Mouse (Mus musculus): ENCODE measurements around the gene Casq1. TPM values are rescaled to one million over a fixed set of nuclear protein-coding genes. Genes with fewer than 3 reads are reported as not detected.

The Casq1 gene
- polyA plus RNA-seq, 1 experiment from 2014 or later, result 7.5 TPM

GRCm38 (mm10) chr1:172240945-172241708, 21.5 kb upstream of the Casq1 start:
- H3K9ac ChIP-seq (ENCODE audit: low read depth, low read length), result no peak overlapping the region
- H3K27me3 ChIP-seq (ENCODE audit: control insufficient read depth, insufficient read depth, low read depth, low read length), result peaks cover 18% of the 10 kb centered on the region
- ATAC-seq (ENCODE audit: low read depth), result no peak
- no peak overlapping the region for H3K27ac ChIP-seq (ENCODE audit: low read length)
- WGBS (ENCODE audit: insufficient replicate concordance), result 30% methylated on average over 6 of the region's 6 CpGs
- no peak overlapping the region for H3K4me2 ChIP-seq (ENCODE audit: low read depth, low read length)
- H3K4me3 ChIP-seq (ENCODE audit: low read depth, low read length), result no peak overlapping the region
- no peaks in the 10 kb centered on the region for H3K9me3 ChIP-seq (replicated peaks; ENCODE audit: control insufficient read depth, low read length)
- H3K4me1 ChIP-seq (ENCODE audit: control insufficient read depth, low read depth, low read length), result no peaks in the 10 kb centered on the region
- H3K36me3 ChIP-seq (ENCODE audit: control insufficient read depth, insufficient read depth), result no peaks in the 10 kb centered on the region

- Histone ChIP-seq H3K4me2 (ENCODE audit: low read depth, low read length) (no peak overlapping the region), H3K4me1 (ENCODE audit: control insufficient read depth, low read depth, low read length) (no peaks in the 10 kb centered on the region), H3K9ac (ENCODE audit: low read depth, low read length) (no peak overlapping the region), H3K36me3 (ENCODE audit: control insufficient read depth, insufficient read depth) (no peaks in the 10 kb centered on the region), H3K27ac (ENCODE audit: low read length) (no peak overlapping the region), H3K9me3 (replicated peaks; ENCODE audit: control insufficient read depth, low read length) (no peaks in the 10 kb centered on the region), H3K4me3 (ENCODE audit: low read depth, low read length) (no peak overlapping the region), H3K27me3 (ENCODE audit: control insufficient read depth, insufficient read depth, low read depth, low read length) (no peaks in the 10 kb centered on the region)
- WGBS (ENCODE audit: insufficient replicate concordance), result 64% methylated on average over 1 of the region's 1 CpGs
- no peak for ATAC-seq (ENCODE audit: low read depth)
Measured at GRCm38 (mm10) chr1:172229215-172229614, 9.5 kb upstream of the Casq1 start.

- Histone ChIP-seq H3K4me2 (ENCODE audit: low read depth, low read length) (no peak overlapping the region), H3K9ac (ENCODE audit: low read depth, low read length) (no peak overlapping the region), H3K4me3 (ENCODE audit: low read depth, low read length) (no peak overlapping the region), H3K9me3 (replicated peaks; ENCODE audit: control insufficient read depth, low read length) (no peaks in the 10 kb centered on the region), H3K4me1 (ENCODE audit: control insufficient read depth, low read depth, low read length) (no peaks in the 10 kb centered on the region), H3K27me3 (ENCODE audit: control insufficient read depth, insufficient read depth, low read depth, low read length) (no peaks in the 10 kb centered on the region), H3K36me3 (ENCODE audit: control insufficient read depth, insufficient read depth) (no peaks in the 10 kb centered on the region), H3K27ac (ENCODE audit: low read length) (no peak overlapping the region)
- WGBS (ENCODE audit: insufficient replicate concordance), result 65% methylated on average over 2 of the region's 2 CpGs
- no peak for ATAC-seq (ENCODE audit: low read depth)
Measured at GRCm38 (mm10) chr1:172228209-172228608, 8.5 kb upstream of the Casq1 start.

- Histone ChIP-seq H3K27me3 (ENCODE audit: control insufficient read depth, insufficient read depth, low read depth, low read length) (no peaks in the 10 kb centered on the region), H3K9ac (ENCODE audit: low read depth, low read length) (no peak overlapping the region), H3K9me3 (replicated peaks; ENCODE audit: control insufficient read depth, low read length) (no peaks in the 10 kb centered on the region), H3K36me3 (ENCODE audit: control insufficient read depth, insufficient read depth) (no peaks in the 10 kb centered on the region), H3K4me2 (ENCODE audit: low read depth, low read length) (no peak overlapping the region), H3K27ac (ENCODE audit: low read length) (no peak overlapping the region), H3K4me3 (ENCODE audit: low read depth, low read length) (no peak overlapping the region), H3K4me1 (ENCODE audit: control insufficient read depth, low read depth, low read length) (peaks cover 4% of the 10 kb centered on the region)
- WGBS (ENCODE audit: insufficient replicate concordance), result 62% methylated on average over 11 of the region's 11 CpGs
- ATAC-seq (ENCODE audit: low read depth), result no peak
Measured at GRCm38 (mm10) chr1:172221297-172222063, 1.8 kb upstream of the Casq1 start.

GRCm38 (mm10) chr1:172220414-172220813, 746 bp upstream of the Casq1 start:
- Histone ChIP-seq H3K36me3 (ENCODE audit: control insufficient read depth, insufficient read depth) (no peaks in the 10 kb centered on the region), H3K4me3 (ENCODE audit: low read depth, low read length) (no peak overlapping the region), H3K9me3 (replicated peaks; ENCODE audit: control insufficient read depth, low read length) (no peaks in the 10 kb centered on the region), H3K4me1 (ENCODE audit: control insufficient read depth, low read depth, low read length) (peaks cover 4% of the 10 kb centered on the region), H3K27ac (ENCODE audit: low read length) (no peak overlapping the region), H3K4me2 (ENCODE audit: low read depth, low read length) (no peak overlapping the region), H3K9ac (ENCODE audit: low read depth, low read length) (no peak overlapping the region), H3K27me3 (ENCODE audit: control insufficient read depth, insufficient read depth, low read depth, low read length) (no peaks in the 10 kb centered on the region)
- WGBS (ENCODE audit: insufficient replicate concordance), result 49% methylated on average over 10 of the region's 10 CpGs
- no peak for ATAC-seq (ENCODE audit: low read depth)

GRCm38 (mm10) chr1:172218164-172218910, 1.3 kb downstream of the Casq1 start:
- H3K4me1 ChIP-seq (ENCODE audit: control insufficient read depth, low read depth, low read length), result peaks cover 4% of the 10 kb centered on the region
- H3K9ac ChIP-seq (ENCODE audit: low read depth, low read length), result no peak overlapping the region
- H3K4me2 ChIP-seq (ENCODE audit: low read depth, low read length), result no peak overlapping the region
- no peaks in the 10 kb centered on the region for H3K9me3 ChIP-seq (replicated peaks; ENCODE audit: control insufficient read depth, low read length)
- H3K27ac ChIP-seq (ENCODE audit: low read length), result no peak overlapping the region
- no peaks in the 10 kb centered on the region for H3K36me3 ChIP-seq (ENCODE audit: control insufficient read depth, insufficient read depth)
- no peak overlapping the region for H3K4me3 ChIP-seq (ENCODE audit: low read depth, low read length)
- no peaks in the 10 kb centered on the region for H3K27me3 ChIP-seq (ENCODE audit: control insufficient read depth, insufficient read depth, low read depth, low read length)
- no peak for ATAC-seq (ENCODE audit: low read depth)
- WGBS (ENCODE audit: insufficient replicate concordance), result 66% methylated on average over 15 of the region's 15 CpGs

- ATAC-seq (ENCODE audit: low read depth), result peak; percentile 73
- WGBS (ENCODE audit: insufficient replicate concordance), result 0% methylated on average over 5 of the region's 5 CpGs
- Histone ChIP-seq H3K9ac (ENCODE audit: low read depth, low read length) (0 out of 2 replicates have a peak overlapping the region, but pooled peaks have one; percentile 4), H3K36me3 (ENCODE audit: control insufficient read depth, insufficient read depth) (no peaks in the 10 kb centered on the region), H3K4me3 (ENCODE audit: low read depth, low read length) (peak overlapping the region; percentile 24; the same call in 1 of the 2 replicates), H3K4me2 (ENCODE audit: low read depth, low read length) (peak overlapping the region; percentile 42; the same call in 1 of the 2 replicates), H3K27me3 (ENCODE audit: control insufficient read depth, insufficient read depth, low read depth, low read length) (no peaks in the 10 kb centered on the region), H3K4me1 (ENCODE audit: control insufficient read depth, low read depth, low read length) (peaks cover 4% of the 10 kb centered on the region), H3K27ac (ENCODE audit: low read length) (0 out of 2 replicates have a peak overlapping the region, but pooled peaks have one; percentile 36), H3K9me3 (replicated peaks; ENCODE audit: control insufficient read depth, low read length) (no peaks in the 10 kb centered on the region)
Measured at GRCm38 (mm10) chr1:172217148-172217547, 2.5 kb downstream of the Casq1 start.

- Histone ChIP-seq H3K27ac (ENCODE audit: low read length) (no peak overlapping the region), H3K27me3 (ENCODE audit: control insufficient read depth, insufficient read depth, low read depth, low read length) (no peaks in the 10 kb centered on the region), H3K9me3 (replicated peaks; ENCODE audit: control insufficient read depth, low read length) (no peaks in the 10 kb centered on the region), H3K4me1 (ENCODE audit: control insufficient read depth, low read depth, low read length) (peaks cover 4% of the 10 kb centered on the region), H3K4me2 (ENCODE audit: low read depth, low read length) (no peak overlapping the region), H3K36me3 (ENCODE audit: control insufficient read depth, insufficient read depth) (no peaks in the 10 kb centered on the region), H3K9ac (ENCODE audit: low read depth, low read length) (no peak overlapping the region), H3K4me3 (ENCODE audit: low read depth, low read length) (no peak overlapping the region)
- ATAC-seq (ENCODE audit: low read depth), result no peak
- whole genome bisulfite sequencing (ENCODE audit: insufficient replicate concordance), result 32% methylated on average over 3 of the region's 3 CpGs
Measured at GRCm38 (mm10) chr1:172214748-172215147, 4.9 kb downstream of the Casq1 start.
